Mouse (Mus musculus) stomach, postnatal 0 days (tissue): ENCODE measurements at regions not wholly inside any gene's neighbourhood (a gene's known extent, or its start where the extent isn't known, plus 50 kb on each side); places are given as distances from the start of the nearest gene placed in this dataset.

ENCODE experiments used
- ATAC-seq: fragments of 200-750 bp; cut with Nextera tagmentation; 2 replicates; pipeline ENCODE4 v1.8.0; 2017; ENCODE audit not compliant: low FRiP score, low TSS enrichment
- DNase-seq: peaks from one replicate; pipeline ENCODE4 v3.0.0-alpha.2; 2016; ENCODE audit warnings: low spot score
- H3K27ac ChIP-seq: fragments of 300-500 bp; sonication (generic); replicated peaks from 2 replicates; pipeline ENCODE4 v1.5.1; 2014; ENCODE audit warnings: mild to moderate bottlenecking, control low read depth
- H3K27me3 ChIP-seq: fragments of 300-500 bp; sonication (generic); 2 replicates; pipeline ENCODE4 v1.6.1; 2014; ENCODE audit warnings: low read length; ENCODE audit not compliant: control insufficient read depth, insufficient read depth
- H3K36me3 ChIP-seq: fragments of 300-500 bp; sonication (generic); 2 replicates; pipeline ENCODE4 v1.6.1; 2014; ENCODE audit warnings: low read length, mixed read lengths; ENCODE audit not compliant: control insufficient read depth, insufficient read depth
- H3K4me1 ChIP-seq: fragments of 300-500 bp; sonication (generic); replicated peaks from 2 replicates; pipeline ENCODE4 v1.6.1; 2014; ENCODE audit warnings: antibody characterized with exemption; ENCODE audit not compliant: control insufficient read depth, insufficient read depth
- H3K4me2 ChIP-seq: fragments of 300-500 bp; sonication (generic); replicated peaks from 2 replicates; pipeline ENCODE4 v1.6.1; 2014; ENCODE audit warnings: low read depth, mild to moderate bottlenecking, control low read depth, moderate library complexity
- H3K4me3 ChIP-seq: fragments of 300-500 bp; sonication (generic); 2 replicates; pipeline ENCODE4 v1.5.1; 2014; ENCODE audit warnings: low read depth, low read length, control low read depth
- H3K9ac ChIP-seq: fragments of 300-500 bp; sonication (generic); 2 replicates; pipeline ENCODE4 v1.6.1; 2014; ENCODE audit warnings: mild to moderate bottlenecking, low read length, control low read depth, mixed read lengths
- H3K9me3 ChIP-seq: fragments of 300-500 bp; sonication (generic); 2 replicates; pipeline ENCODE4 v1.6.1; 2016; ENCODE audit warnings: low read length; ENCODE audit not compliant: control insufficient read depth
- CTCF ChIP-seq: IDR thresholded peaks from 2 replicates; pipeline ENCODE4 v1.5.1; 2016; ENCODE audit warnings: antibody characterized with exemption, low read depth, mild to moderate bottlenecking, moderate library complexity
- EP300 ChIP-seq: optimal IDR thresholded peaks from 2 replicates; pipeline ENCODE3; 2016; ENCODE audit warnings: antibody characterized with exemption
- WGBS: fragments of 180-500 bp; shearing (Covaris S2); extraction: QIAGEN DNeasy Blood & Tissue Kit; methylation state at CpG from one replicate; pipeline ENCODE4 v1.1.7; 2014; 5-methylcytosine and 5-hydroxymethylcytosine counted together

GRCm38 (mm10) chr4:10117964-10118363 lies 756.3 kb upstream of the 2610301B20Rik start:
- Histone ChIP-seq H3K27ac (no peak overlapping the region), H3K4me3 (no peak overlapping the region), H3K4me1 (no peaks in the 10 kb centered on the region), H3K4me2 (no peak overlapping the region), H3K36me3 (no peaks in the 10 kb centered on the region), H3K9me3 (0 out of 2 replicates have a peak, but pooled peaks cover 2% of the 10 kb centered on the region), H3K9ac (no peak overlapping the region), H3K27me3 (no peaks in the 10 kb centered on the region)
- no peak for TF ChIP-seq CTCF
- TF ChIP-seq EP300, result no peak
- no peak for ATAC-seq
- WGBS, result 34% methylated on average over 2 of the region's 2 CpGs
- DNase-seq, result no peak

DNA sequence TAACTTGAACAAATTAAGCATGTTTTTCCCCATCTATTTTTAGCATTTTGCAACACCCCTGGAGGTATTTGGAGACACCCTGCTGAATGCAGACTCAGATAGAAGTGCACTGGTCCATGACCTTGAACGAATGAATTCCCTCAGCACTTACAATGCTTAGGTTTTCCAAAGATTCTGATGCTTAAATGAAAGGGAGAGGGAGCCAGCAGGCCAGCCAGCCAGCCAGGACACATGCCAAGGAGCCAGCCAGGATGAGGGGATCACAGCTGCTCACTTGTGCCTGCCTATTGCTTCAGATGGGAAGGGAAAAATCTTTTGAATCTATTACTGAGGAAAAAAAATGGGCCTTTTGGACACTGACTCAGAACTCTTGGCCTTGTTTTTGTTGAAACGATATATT lies 750.0 kb upstream of the 2610301B20Rik start:
- Histone ChIP-seq H3K4me3 (no peak overlapping the region), H3K9me3 (0 out of 2 replicates have a peak, but pooled peaks cover 2% of the 10 kb centered on the region), H3K27ac (no peak overlapping the region), H3K4me1 (no peaks in the 10 kb centered on the region), H3K36me3 (no peaks in the 10 kb centered on the region), H3K9ac (no peak overlapping the region), H3K27me3 (no peaks in the 10 kb centered on the region), H3K4me2 (no peak overlapping the region)
- ATAC-seq (no peak), DNase-seq (no peak)
- 60% methylated on average over 2 of the region's 2 CpGs for WGBS
- TF ChIP-seq EP300, result no peak
- TF ChIP-seq CTCF, result no peak

DNA sequence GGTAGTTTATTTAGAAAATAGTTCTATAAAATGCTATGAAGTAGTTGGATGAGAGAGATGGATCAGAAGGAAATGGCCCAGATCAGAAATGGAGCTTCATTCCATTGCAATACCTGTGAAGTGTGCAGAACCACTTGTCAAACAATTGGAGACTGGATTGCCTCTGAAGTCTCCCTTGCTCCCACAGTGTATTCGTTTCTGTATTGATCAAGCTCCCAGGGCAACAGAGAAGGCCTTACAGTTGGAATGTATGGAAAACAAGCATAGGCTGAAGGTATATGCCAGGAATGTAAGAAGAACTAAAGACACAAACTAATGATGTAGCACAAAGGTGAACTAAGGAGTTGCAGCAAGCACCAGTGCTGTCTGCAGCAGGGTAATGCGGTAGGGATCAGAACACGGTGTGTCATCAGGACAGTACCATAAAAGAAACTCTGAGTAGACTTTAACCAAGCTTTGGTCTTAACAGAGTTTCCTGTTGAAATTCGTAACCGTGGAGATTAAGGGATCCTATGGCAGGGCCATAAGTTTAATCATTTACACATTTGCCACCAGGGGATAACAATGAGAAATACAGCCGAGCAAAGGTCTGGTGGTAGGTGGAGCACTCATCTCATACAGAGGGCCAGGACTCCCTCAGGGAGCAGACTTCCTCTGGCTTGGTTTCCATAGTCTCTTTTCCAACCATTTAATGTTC lies 732.9 kb upstream of the 2610301B20Rik start:
- Histone ChIP-seq H3K4me3 (no peak overlapping the region), H3K27ac (no peak overlapping the region), H3K27me3 (no peaks in the 10 kb centered on the region), H3K36me3 (no peaks in the 10 kb centered on the region), H3K4me2 (no peak overlapping the region), H3K9me3 (no peaks in the 10 kb centered on the region), H3K9ac (no peak overlapping the region), H3K4me1 (no peaks in the 10 kb centered on the region)
- WGBS, result 56% methylated on average over 6 of the region's 6 CpGs
- ATAC-seq, result no peak
- no peak for TF ChIP-seq EP300
- no peak for TF ChIP-seq CTCF
- DNase-seq, result no peak

- TF ChIP-seq EP300 (no peak), CTCF (no peak)
- Histone ChIP-seq H3K4me3 (no peak overlapping the region), H3K27ac (no peak overlapping the region), H3K36me3 (no peaks in the 10 kb centered on the region), H3K9ac (no peak overlapping the region), H3K4me2 (no peak overlapping the region), H3K9me3 (no peaks in the 10 kb centered on the region), H3K4me1 (no peaks in the 10 kb centered on the region), H3K27me3 (no peaks in the 10 kb centered on the region)
- WGBS, result 57% methylated on average over 2 of the region's 2 CpGs
- no peak for ATAC-seq
- DNase-seq, result no peak
These were observed 724.4 kb upstream of the 2610301B20Rik start for GRCm38 (mm10) chr4:10149911-10150310.

DNA sequence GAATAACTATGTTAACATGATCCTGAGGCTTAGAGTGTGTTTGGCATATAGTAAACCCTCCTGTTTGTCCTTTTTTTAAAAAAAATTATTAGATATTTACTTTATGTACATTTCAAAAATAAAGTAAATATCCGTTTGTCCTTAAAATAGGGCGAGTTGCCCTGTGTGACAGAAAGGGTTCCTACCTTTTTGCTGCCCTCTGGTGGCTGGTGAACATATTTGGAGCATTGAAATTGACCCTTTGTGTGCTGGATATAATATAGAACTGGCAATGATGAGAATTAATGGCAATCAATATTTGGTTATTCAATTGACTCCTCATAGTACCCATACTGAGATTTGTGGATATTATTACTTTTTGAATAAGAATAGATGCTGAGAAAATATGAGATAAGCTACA lies 723.8 kb upstream of the 2610301B20Rik start:
- Histone ChIP-seq H3K36me3 (no peaks in the 10 kb centered on the region), H3K27me3 (no peaks in the 10 kb centered on the region), H3K9me3 (no peaks in the 10 kb centered on the region), H3K4me1 (no peaks in the 10 kb centered on the region), H3K4me2 (no peak overlapping the region), H3K27ac (no peak overlapping the region), H3K4me3 (no peak overlapping the region), H3K9ac (no peak overlapping the region)
- no peak for ATAC-seq
- peak; percentile 34 for DNase-seq
- WGBS, result 8% methylated on average over 2 of the region's 2 CpGs
- TF ChIP-seq CTCF (peak; percentile 78), EP300 (no peak)

- DNase-seq (no peak), ATAC-seq (no peak)
- WGBS, result 84% methylated on average over 5 of the region's 5 CpGs
- Histone ChIP-seq H3K4me1 (no peaks in the 10 kb centered on the region), H3K4me3 (no peak overlapping the region), H3K9ac (no peak overlapping the region), H3K9me3 (no peaks in the 10 kb centered on the region), H3K36me3 (no peaks in the 10 kb centered on the region), H3K27me3 (no peaks in the 10 kb centered on the region), H3K4me2 (no peak overlapping the region), H3K27ac (no peak overlapping the region)
- TF ChIP-seq EP300 (no peak), CTCF (no peak)
These were observed 718.5 kb upstream of the 2610301B20Rik start for GRCm38 (mm10) chr4:10155705-10156390.
